Mouse (Mus musculus) heart, embryonic 11.5 days (tissue): ENCODE measurements around the gene Senp7. TPM values are rescaled to one million over a fixed set of nuclear protein-coding genes. Genes with fewer than 3 reads are reported as not detected.

Source experiments
- ATAC-seq: fragments of 200-750 bp; cut with Nextera tagmentation; replicated peaks from 2 replicates; pipeline ENCODE4 v1.8.0; 2017; ENCODE audit warnings: moderate library complexity; ENCODE audit not compliant: insufficient number of reproducible peaks, low FRiP score, low TSS enrichment
- H3K27ac ChIP-seq: fragments of 300-500 bp; sonication (generic); 2 replicates; pipeline ENCODE4 v1.5.1; 2014; ENCODE audit warnings: mild to moderate bottlenecking, low read depth, low read length
- H3K27me3 ChIP-seq: fragments of 300-500 bp; sonication (generic); 2 replicates; pipeline ENCODE4 v1.6.1; 2014; ENCODE audit warnings: mild to moderate bottlenecking, low read length, mixed read lengths; ENCODE audit not compliant: control insufficient read depth, insufficient read depth
- H3K36me3 ChIP-seq: fragments of 300-500 bp; sonication (generic); 2 replicates; pipeline ENCODE4 v1.6.1; 2014; ENCODE audit warnings: mild to moderate bottlenecking, low read length, moderate library complexity, mixed read lengths; ENCODE audit not compliant: control insufficient read depth, insufficient read depth
- H3K4me1 ChIP-seq: fragments of 300-500 bp; sonication (generic); 2 replicates; pipeline ENCODE4 v1.6.1; 2014; ENCODE audit warnings: low read length; ENCODE audit not compliant: control insufficient read depth, insufficient read depth
- H3K4me2 ChIP-seq: fragments of 300-500 bp; sonication (generic); 2 replicates; pipeline ENCODE4 v1.6.1; 2014; ENCODE audit warnings: mild to moderate bottlenecking, moderate library complexity
- H3K4me3 ChIP-seq: fragments of 300-500 bp; sonication (generic); 2 replicates; pipeline ENCODE4 v1.5.1; 2014; ENCODE audit warnings: low read depth, low read length
- H3K9ac ChIP-seq: fragments of 300-500 bp; sonication (generic); 2 replicates; pipeline ENCODE4 v1.6.1; 2014; ENCODE audit warnings: mild to moderate bottlenecking, low read depth, low read length, moderate library complexity
- H3K9me3 ChIP-seq: fragments of 300-500 bp; sonication (generic); replicated peaks from 2 replicates; pipeline ENCODE4 v1.6.1; 2016; ENCODE audit warnings: low read length; ENCODE audit not compliant: control insufficient read depth
- whole genome bisulfite sequencing: fragments of 180-500 bp; shearing (Covaris S2); extraction: QIAGEN DNeasy Blood & Tissue Kit; methylation state at CpG from one replicate; pipeline ENCODE4 v1.1.7; 2014; ENCODE audit not compliant: insufficient replicate concordance; 5-methylcytosine and 5-hydroxymethylcytosine counted together
- polyA plus RNA-seq: library from polyadenylated mRNA; unstranded; fragments of >200 nt; fragmentation: Nextera tagmentation; extraction: Ambion mirVana; gene quantifications from 2 replicates; pipeline ENCODE4 v1.2.1, GENCODE M21; 2014

Gene Senp7
- polyA plus RNA-seq, 1 experiment from 2014 or later = 24.8 TPM

GRCm38 (mm10) chr16:56029661-56030082 is 18.5 kb upstream of the Senp7 start, which contains the start of gene Pcnp:
Pcnp (minus strand) TSS chr16:56029739.
- Histone ChIP-seq H3K9ac (peak within 1 kb of the TSS; percentile 99), H3K27me3 (no peaks in the 10 kb centered on the region), H3K36me3 (peaks cover 14% of the 10 kb centered on the region), H3K9me3 (no peaks in the 10 kb centered on the region), H3K4me2 (peak within 1 kb of the TSS; percentile 80), H3K27ac (peak within 1 kb of the TSS; percentile 89), H3K4me3 (peak within 1 kb of the TSS; percentile 95), H3K4me1 (peaks cover 16% of the 10 kb centered on the region)
- WGBS = 1% methylated on average over 39 of the region's 39 CpGs
- peak; percentile 99 for ATAC-seq

- no peak overlapping the region for H3K9ac ChIP-seq
- no peak for ATAC-seq
- WGBS = 93% methylated on average over 6 of the region's 6 CpGs
- peaks cover 8% of the 10 kb centered on the region; the same call in 1 of the 2 replicates for H3K36me3 ChIP-seq
- H3K4me1 ChIP-seq = peaks cover 10% of the 10 kb centered on the region
- no peak overlapping the region for H3K4me2 ChIP-seq
- no peak overlapping the region for H3K4me3 ChIP-seq
- no peak overlapping the region for H3K27ac ChIP-seq
- H3K27me3 ChIP-seq = no peaks in the 10 kb centered on the region
- H3K9me3 ChIP-seq = no peaks in the 10 kb centered on the region
Measured at GRCm38 (mm10) chr16:56034566-56034965, 13.6 kb upstream of the Senp7 start.

- no peaks in the 10 kb centered on the region for H3K9me3 ChIP-seq
- peak overlapping the region; percentile 96 for H3K9ac ChIP-seq
- peaks cover 8% of the 10 kb centered on the region; the same call in 1 of the 2 replicates for H3K36me3 ChIP-seq
- WGBS = 50% methylated on average over 6 of the region's 6 CpGs
- H3K27me3 ChIP-seq = no peaks in the 10 kb centered on the region
- H3K4me1 ChIP-seq = peaks cover 5% of the 10 kb centered on the region
- H3K4me3 ChIP-seq = peak overlapping the region; percentile 92
- no peak for ATAC-seq
- H3K4me2 ChIP-seq = peak overlapping the region; percentile 73
- H3K27ac ChIP-seq = no peak overlapping the region
Measured at GRCm38 (mm10) chr16:56036501-56036900, 11.6 kb upstream of the Senp7 start.

GRCm38 (mm10) chr16:56037138-56038010 is 10.8 kb upstream of the Senp7 start, which contains the start of gene Trmt10c:
Trmt10c (minus strand) TSS chr16:56037819.
- Histone ChIP-seq H3K4me3 (peak within 1 kb of the TSS; percentile 92), H3K4me2 (peak within 1 kb of the TSS; percentile 73), H3K4me1 (peaks cover 5% of the 10 kb centered on the region), H3K36me3 (peaks cover 7% of the 10 kb centered on the region; the same call in 1 of the 2 replicates), H3K27ac (peak within 1 kb of the TSS; percentile 51), H3K9me3 (no peaks in the 10 kb centered on the region), H3K9ac (peak within 1 kb of the TSS; percentile 96), H3K27me3 (no peaks in the 10 kb centered on the region)
- ATAC-seq = peak; percentile 99
- WGBS = under 1% methylated on average over 63 of the region's 63 CpGs

GRCm38 (mm10) chr16:56038090-56038489 is 10.0 kb upstream of the Senp7 start:
- peak; percentile 31; the same call in 1 of the 2 replicates for ATAC-seq
- Histone ChIP-seq H3K4me1 (peaks cover 5% of the 10 kb centered on the region), H3K4me2 (peak overlapping the region; percentile 73), H3K9me3 (no peaks in the 10 kb centered on the region), H3K27me3 (no peaks in the 10 kb centered on the region), H3K4me3 (peak overlapping the region; percentile 92), H3K27ac (peak overlapping the region; percentile 51), H3K36me3 (peaks cover 5% of the 10 kb centered on the region; the same call in 1 of the 2 replicates), H3K9ac (peak overlapping the region; percentile 96)
- 25% methylated on average over 8 of the region's 8 CpGs for WGBS

GRCm38 (mm10) chr16:56055911-56056310 is 7.8 kb downstream of the Senp7 start:
- Histone ChIP-seq H3K4me3 (no peak overlapping the region), H3K27ac (no peak overlapping the region), H3K27me3 (no peaks in the 10 kb centered on the region), H3K9ac (no peak overlapping the region), H3K9me3 (no peaks in the 10 kb centered on the region), H3K36me3 (no peaks in the 10 kb centered on the region), H3K4me2 (no peak overlapping the region), H3K4me1 (no peaks in the 10 kb centered on the region)
- WGBS = 79% methylated on average over 3 of the region's 3 CpGs
- ATAC-seq = no peak

- Histone ChIP-seq H3K27me3 (no peaks in the 10 kb centered on the region), H3K27ac (no peak overlapping the region), H3K4me2 (no peak overlapping the region), H3K4me1 (no peaks in the 10 kb centered on the region), H3K36me3 (no peaks in the 10 kb centered on the region), H3K9ac (no peak overlapping the region), H3K9me3 (no peaks in the 10 kb centered on the region), H3K4me3 (no peak overlapping the region)
- ATAC-seq = no peak
- 76% methylated on average over 7 of the region's 7 CpGs for WGBS
Measured at GRCm38 (mm10) chr16:56056944-56057590, 8.9 kb downstream of the Senp7 start.

- Histone ChIP-seq H3K27me3 (no peaks in the 10 kb centered on the region), H3K9ac (no peak overlapping the region), H3K4me3 (no peak overlapping the region), H3K27ac (no peak overlapping the region), H3K9me3 (no peaks in the 10 kb centered on the region), H3K36me3 (no peaks in the 10 kb centered on the region), H3K4me2 (no peak overlapping the region), H3K4me1 (no peaks in the 10 kb centered on the region)
- WGBS = 76% methylated on average over 10 of the region's 10 CpGs
- ATAC-seq = no peak
Measured at GRCm38 (mm10) chr16:56058151-56058550, 10.0 kb downstream of the Senp7 start.
